Mouse (Mus musculus) E14TG2a.4 (cell line): Measurements from ENCODE around the gene Cdh13.

Experiments used
- CTCF ChIP-seq: conservative IDR thresholded peaks from 2 replicates; pipeline ENCODE4 v1.5.1; 2014; ENCODE audit warnings: low read length
- POU5F1 ChIP-seq: IDR thresholded peaks from 2 replicates; pipeline ENCODE4 v1.6.1; 2014; ENCODE audit warnings: low read length, borderline replicate concordance

- TF ChIP-seq CTCF (no peak), POU5F1 (no peak)
Observed at GRCm38 (mm10) chr8:118433553-118434180, 150.1 kb downstream of the Cdh13 start.
